Mouse (Mus musculus) heart, adult 2 months (tissue): ENCODE results near the gene Vwa8. TPM values are rescaled to one million over a fixed set of nuclear protein-coding genes. Genes with fewer than 3 reads are reported as not detected.

Source experiments
- DNase-seq, 2 experiments: peaks; one replicate each; pipeline ENCODE4 v3.0.0; 2021
- H3K27ac ChIP-seq: fragments of 200-600 bp; 2 replicates; pipeline ENCODE4 v1.8.1; 2022
- H3K27me3 ChIP-seq: fragments of 200-500 bp; 2 replicates; pipeline ENCODE4 v1.6.1; 2012; ENCODE audit warnings: mild to moderate bottlenecking, low read length, inconsistent platforms, mixed read lengths; ENCODE audit not compliant: control insufficient read depth, insufficient read depth
- H3K36me3 ChIP-seq: fragments of 200-500 bp; 2 replicates; pipeline ENCODE4 v1.6.1; 2012; ENCODE audit warnings: low read length, inconsistent platforms; ENCODE audit not compliant: control insufficient read depth, insufficient read depth
- H3K4me1 ChIP-seq: fragments of 200-500 bp; 2 replicates; pipeline ENCODE4 v1.6.1; 2011; ENCODE audit warnings: low read length; ENCODE audit not compliant: control insufficient read depth, insufficient read depth
- H3K4me3 ChIP-seq: fragments of 200-600 bp; 2 replicates; pipeline ENCODE4 v1.8.1; 2022
- H3K79me2 ChIP-seq: fragments of 200-500 bp; replicated peaks from 2 replicates; pipeline ENCODE4 v1.6.1; 2012; ENCODE audit warnings: mild to moderate bottlenecking, inconsistent platforms, low read length, moderate library complexity, mixed read lengths; ENCODE audit not compliant: control insufficient read depth, insufficient read depth
- H3K9ac ChIP-seq: fragments of 200-500 bp; 2 replicates; pipeline ENCODE4 v1.6.1; 2012; ENCODE audit warnings: low read depth, mild to moderate bottlenecking, control low read depth, inconsistent platforms, low read length, mixed read lengths
- CTCF ChIP-seq: fragments of 200-600 bp; IDR thresholded peaks from 2 replicates; pipeline ENCODE4 v1.8.1; 2022; ENCODE audit warnings: antibody characterized with exemption, mild to moderate bottlenecking, moderate library complexity
- EP300 ChIP-seq: fragments of 200-500 bp; IDR thresholded peaks from 2 replicates; pipeline ENCODE4 v1.6.1; 2011; ENCODE audit warnings: low read depth, low read length, control low read depth; ENCODE audit not compliant: insufficient read depth
- POLR2A ChIP-seq: fragments of 200-500 bp; IDR thresholded peaks from 2 replicates; pipeline ENCODE4 v1.6.1; 2011; ENCODE audit warnings: mild to moderate bottlenecking, low read depth, low read length, control low read depth; ENCODE audit not compliant: insufficient read depth
- WGBS: fragments of 180-500 bp; shearing (Covaris S2); methylation state at CpG from one replicate; pipeline ENCODE4 v1.1.7; 2018; 5-methylcytosine and 5-hydroxymethylcytosine counted together
- intact Hi-C: fragments of 180-260 bp; cut with DNase I; formaldehyde crosslinking; loops from one replicate; pipeline ENCODE4 v1.15.1; 2025
- polyA plus RNA-seq: library from polyadenylated mRNA; depleted of rRNA; stranded (reverse); fragments of >200 nt; gene quantifications from 2 replicates; pipeline ENCODE4 v1.2.3, GENCODE M21; 2012
- total RNA-seq, 2 experiments: library from RNA; stranded (reverse); gene quantifications; 2 replicates each; pipeline ENCODE4 v1.2.3; 2021

Vwa8 gene
- total and polyA plus RNA-seq, 3 experiments: 58.8 to 177 (median 150) TPM

DNA sequence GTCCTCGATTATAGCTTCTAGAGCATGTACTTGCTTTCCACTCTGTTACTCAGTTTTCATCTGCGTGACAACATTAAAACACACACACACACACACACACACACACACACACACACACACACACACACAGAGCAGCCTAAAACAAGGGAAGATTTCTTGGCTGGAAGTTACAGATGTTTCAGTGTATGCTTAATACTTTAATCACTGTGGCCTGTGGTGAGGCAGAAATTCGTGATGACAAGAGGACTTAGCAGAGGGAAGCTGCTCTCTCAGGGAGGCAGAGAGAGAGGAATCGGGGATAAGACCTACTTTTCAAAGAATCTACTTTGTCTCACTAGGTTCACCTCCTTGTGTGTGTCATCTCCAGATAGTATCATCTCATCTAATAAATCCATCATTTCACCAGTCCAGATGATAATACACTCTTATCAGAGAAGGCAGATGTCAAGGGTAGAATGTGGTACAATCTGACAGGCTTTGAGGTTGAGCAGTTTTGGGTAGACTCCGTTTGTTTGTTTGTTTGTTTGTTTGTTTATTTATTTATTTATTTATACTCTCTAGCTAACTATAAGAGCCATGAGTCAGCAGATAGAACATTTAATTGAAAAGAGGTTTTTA, 1.2 kb downstream of the Vwa8 start:
- 33% methylated on average over 5 of the region's 5 CpGs for WGBS

DNA sequence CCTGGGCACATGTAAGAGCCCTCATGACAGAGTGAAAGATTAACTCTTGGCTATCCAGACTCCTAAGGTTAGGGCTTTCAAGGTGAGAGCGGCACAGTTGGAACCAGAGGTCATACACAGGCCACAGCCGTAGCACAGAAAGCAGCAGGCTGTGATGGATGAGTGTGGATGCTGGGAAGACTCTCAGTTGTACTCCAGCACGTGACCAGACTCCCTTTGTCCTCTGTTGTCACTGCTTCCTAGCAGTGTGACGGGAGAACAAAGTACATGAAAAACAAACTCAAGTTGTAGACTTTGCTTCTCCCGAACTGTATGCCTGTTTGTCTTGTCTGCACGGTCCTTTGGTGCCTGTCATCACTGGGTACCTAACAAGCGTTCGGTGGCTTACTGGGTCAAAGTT, 1.8 kb downstream of the Vwa8 start:
- peak in 1 of 2 experiments; percentile 5 for DNase-seq
- peak overlapping the region; percentile 8 for H3K9ac ChIP-seq
- TF ChIP-seq POLR2A (no peak), CTCF (no peak), EP300 (no peak)
- no peaks in the 10 kb centered on the region for H3K27me3 ChIP-seq
- H3K79me2 ChIP-seq: peaks cover 2% of the 10 kb centered on the region; the same call in 1 of the 2 replicates
- intact Hi-C loops: loop anchor here (10.0 kb wide), 2 partner anchors 54 to 254 kb away; no protein-coding TSS in a partner anchor
- peaks cover 4% of the 10 kb centered on the region for H3K36me3 ChIP-seq
- H3K4me3 ChIP-seq: no peak overlapping the region
- H3K27ac ChIP-seq: peak overlapping the region; percentile 62
- peaks cover 6% of the 10 kb centered on the region for H3K4me1 ChIP-seq
- WGBS: 44% methylated on average over 8 of the region's 8 CpGs

More for the DNA sequence above, 1.2 kb downstream of the Vwa8 start:
- intact Hi-C loops: loop anchor here (2.0 to 10.0 kb wide), 6 partner anchors 55 to 475 kb away; partner anchors contain the start of gene Dgkh
- Histone ChIP-seq H3K36me3 (peaks cover 4% of the 10 kb centered on the region), H3K9ac (no peak overlapping the region), H3K27me3 (no peaks in the 10 kb centered on the region), H3K4me1 (peaks cover 6% of the 10 kb centered on the region), H3K4me3 (peak overlapping the region; percentile 62; the same call in 1 of the 2 replicates), H3K27ac (peak overlapping the region; percentile 94), H3K79me2 (peaks cover 2% of the 10 kb centered on the region; the same call in 1 of the 2 replicates)
- DNase-seq: no peak
- no peak for TF ChIP-seq EP300
- no peak for TF ChIP-seq CTCF
- no peak for TF ChIP-seq POLR2A

DNA sequence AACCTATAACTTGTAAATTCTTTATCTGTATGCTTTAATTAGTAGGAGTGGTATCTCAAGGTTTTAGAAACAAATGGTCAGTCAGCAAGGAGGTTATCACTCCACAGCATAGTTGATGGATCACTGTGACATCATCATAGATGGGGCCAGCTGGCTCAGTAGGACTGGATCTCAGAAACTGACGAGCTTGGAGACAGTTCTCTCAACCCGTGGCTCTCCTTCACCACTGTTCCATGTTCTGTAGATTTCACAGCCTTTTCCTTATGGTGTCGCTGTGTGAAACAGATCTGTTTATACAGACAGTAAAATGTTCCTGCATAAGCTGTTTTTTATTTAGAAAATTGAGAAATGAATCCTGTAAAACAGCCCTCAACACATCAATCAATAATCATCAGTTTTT, 2.5 kb downstream of the Vwa8 start:
- H3K4me3 ChIP-seq: no peak overlapping the region
- DNase-seq: no peak
- H3K27me3 ChIP-seq: no peaks in the 10 kb centered on the region
- intact Hi-C loops: loop anchor here (10.0 kb wide), 2 partner anchors 53 to 253 kb away; no protein-coding TSS in a partner anchor
- TF ChIP-seq POLR2A: no peak
- no peak for TF ChIP-seq CTCF
- no peak for TF ChIP-seq EP300
- H3K9ac ChIP-seq: no peak overlapping the region
- peaks cover 4% of the 10 kb centered on the region for H3K36me3 ChIP-seq
- WGBS: 50% methylated on average over 3 of the region's 3 CpGs
- H3K79me2 ChIP-seq: peaks cover 2% of the 10 kb centered on the region; the same call in 1 of the 2 replicates
- H3K4me1 ChIP-seq: peaks cover 6% of the 10 kb centered on the region
- peak overlapping the region; percentile 62 for H3K27ac ChIP-seq

DNA sequence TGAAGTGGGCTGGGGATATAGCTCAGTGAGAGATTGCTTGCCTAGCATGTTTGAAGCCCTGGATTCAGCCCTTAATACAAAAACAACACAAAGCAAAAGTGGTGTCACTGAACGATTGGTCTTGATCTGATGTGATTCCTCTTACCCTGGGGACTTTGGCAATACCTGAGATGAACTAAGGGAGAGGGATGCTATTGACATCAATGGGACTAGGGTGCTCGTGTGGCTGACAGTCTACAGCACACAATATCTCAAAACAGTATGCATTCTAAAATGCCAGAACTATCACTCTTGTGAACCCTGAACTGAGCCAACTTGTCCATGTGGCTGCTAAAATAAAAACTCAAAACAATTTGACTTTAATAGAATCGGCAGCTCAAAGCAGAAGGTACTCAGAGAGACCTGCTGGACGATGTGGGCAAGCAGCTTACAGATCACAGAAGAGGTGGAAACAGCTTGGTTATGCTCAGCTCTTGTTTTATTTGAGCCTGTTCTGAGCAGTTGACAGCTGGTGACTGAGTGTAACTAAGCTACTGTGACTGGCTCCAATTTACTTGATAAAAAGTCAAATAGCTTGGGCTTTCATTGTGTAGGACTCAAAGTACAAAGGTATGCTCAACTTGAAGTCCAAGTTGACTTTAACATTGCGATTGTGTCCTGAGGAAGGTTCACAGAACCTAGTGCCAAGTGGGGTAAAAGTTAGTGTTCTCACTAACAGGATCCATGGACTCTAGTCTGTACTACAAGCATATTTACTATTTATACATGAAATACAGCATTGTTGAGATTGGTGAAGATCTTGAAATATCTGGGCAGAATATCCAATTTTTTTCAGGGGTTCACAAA, 3.8 kb downstream of the Vwa8 start:
- Histone ChIP-seq H3K4me1 (peaks cover 6% of the 10 kb centered on the region), H3K9ac (no peak overlapping the region), H3K36me3 (peaks cover 4% of the 10 kb centered on the region), H3K27me3 (no peaks in the 10 kb centered on the region), H3K4me3 (no peak overlapping the region), H3K27ac (peak overlapping the region; percentile 30), H3K79me2 (peaks cover 2% of the 10 kb centered on the region; the same call in 1 of the 2 replicates)
- intact Hi-C loops: loop anchor here (10.0 kb wide), 2 partner anchors 52 to 252 kb away; no protein-coding TSS in a partner anchor
- TF ChIP-seq CTCF: no peak
- no peak for TF ChIP-seq POLR2A
- TF ChIP-seq EP300: no peak
- 57% methylated on average over 5 of the region's 5 CpGs for WGBS
- DNase-seq: no peak

DNA sequence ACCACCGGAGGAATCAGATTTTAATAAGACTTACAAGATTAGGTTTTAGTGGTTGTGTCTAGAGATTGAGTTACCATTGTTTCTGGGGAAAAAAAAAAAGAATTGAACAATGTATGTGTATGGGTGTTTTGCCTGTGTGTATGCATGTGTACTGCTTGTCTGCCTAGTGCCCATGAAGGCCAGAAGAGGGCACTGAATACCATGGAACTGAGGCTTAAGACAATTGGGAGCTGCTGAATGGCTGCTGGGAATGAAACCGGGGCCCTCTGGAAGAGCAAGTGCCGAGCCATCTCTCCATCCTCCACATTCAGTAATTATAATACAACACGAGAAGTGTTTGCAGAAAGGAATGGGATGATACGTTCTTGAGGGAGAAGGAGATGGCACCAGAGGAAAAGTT, 12.3 kb downstream of the Vwa8 start:
- Histone ChIP-seq H3K27ac (no peak overlapping the region), H3K4me3 (no peak overlapping the region), H3K9ac (no peak overlapping the region), H3K36me3 (peaks cover 4% of the 10 kb centered on the region), H3K79me2 (no peaks in the 10 kb centered on the region), H3K27me3 (no peaks in the 10 kb centered on the region), H3K4me1 (peaks cover 8% of the 10 kb centered on the region)
- peak; percentile 22; the same call in 1 of the 2 replicates for TF ChIP-seq CTCF
- TF ChIP-seq EP300: no peak
- TF ChIP-seq POLR2A: no peak
- no peak for DNase-seq
- intact Hi-C loops: no loop called here
- 96% methylated on average over 5 of the region's 5 CpGs for WGBS
